7 mouse cellular contexts compared by ENCODE assay signal in genomic region chr9:62522211-62522610, GRCm38 (mm10). TPM values are rescaled to one million over a fixed set of nuclear protein-coding genes. Genes with fewer than 3 reads are reported as not detected.
A peak's percentile ranks its signal among the peaks of the same experiment; 100 is the strongest.
DNase-seq lines count a peak whose midpoint lies in the region; ATAC-seq and TF ChIP-seq lines count a peak whose summit lies in the region.

No protein-coding gene starts in this region.

- H3K27ac ChIP-seq in cortical plate, adult 2 months (ENCODE audit: insufficient read depth, low read length): peak overlapping the region; percentile 91; the same call in 1 of the 2 replicates
- H3K27ac ChIP-seq in liver, embryonic 11.5 days (ENCODE audit: low read depth, low read length): peak overlapping the region; percentile 48
- peak overlapping the region; percentile 58 for H3K27ac ChIP-seq in stomach, embryonic 16.5 days (ENCODE audit: low read length)

- intact Hi-C loops in heart, postnatal 36 days (cut with DNase I): loop anchor here (2.0 kb wide), 1 partner anchor 15 kb away; the partner anchor contains the start of gene Coro2b

- no peak for ATAC-seq in liver, embryonic 11.5 days (replicated peaks; ENCODE audit: low FRiP score)
- ATAC-seq in stomach, embryonic 16.5 days (ENCODE audit: insufficient read depth, low FRiP score): no peak
- ATAC-seq in granulocyte monocyte progenitor cell, adult 5-6 weeks (replicated peaks; ENCODE audit: poor library complexity, severe bottlenecking): no peak

- no peaks in the 10 kb centered on the region for H3K9me3 ChIP-seq in liver, embryonic 11.5 days (ENCODE audit: control insufficient read depth, low read length)
- no peaks in the 10 kb centered on the region for H3K9me3 ChIP-seq in stomach, embryonic 16.5 days (replicated peaks; ENCODE audit: control insufficient read depth, low read length)

- DNase-seq in adrenal gland, postnatal 10 days: peak; percentile 36
- DNase-seq in heart, postnatal 36 days: peak; percentile 52 to 53
- DNase-seq in liver, embryonic 11.5 days (ENCODE audit: low spot score): no peak
- DNase-seq in frontal cortex, postnatal 25 days (ENCODE audit: low spot score in 2 of 2): no peak

- no peak overlapping the region for H3K9ac ChIP-seq in liver, embryonic 11.5 days (ENCODE audit: low read depth, low read length)
- no peak overlapping the region for H3K9ac ChIP-seq in stomach, embryonic 16.5 days (ENCODE audit: low read length)

- no peak for TF ChIP-seq POLR2A in cortical plate, adult 2 months (IDR thresholded peaks at IDR 0.05; ENCODE audit: extremely low read depth, insufficient read depth, low read length)

- H3K36me3 ChIP-seq in liver, embryonic 11.5 days (ENCODE audit: control insufficient read depth, insufficient read depth, low read length): no peaks in the 10 kb centered on the region
- no peaks in the 10 kb centered on the region for H3K36me3 ChIP-seq in stomach, embryonic 16.5 days (ENCODE audit: control insufficient read depth, insufficient read depth, low read length)

- no peak overlapping the region for H3K4me2 ChIP-seq in liver, embryonic 11.5 days
- no peak overlapping the region for H3K4me2 ChIP-seq in stomach, embryonic 16.5 days (ENCODE audit: low read depth, low read length)

- TF ChIP-seq CTCF in cortical plate, adult 2 months (IDR thresholded peaks at IDR 0.05; ENCODE audit: extremely low read depth, insufficient read depth, low read length): no peak

- WGBS in liver, embryonic 11.5 days: 46% methylated on average over 5 of the region's 5 CpGs
- 79% methylated on average over 5 of the region's 5 CpGs for WGBS in stomach, embryonic 16.5 days

- H3K27me3 ChIP-seq in liver, embryonic 11.5 days (replicated peaks; ENCODE audit: control insufficient read depth, insufficient read depth, low read length): peaks cover 4% of the 10 kb centered on the region; the same call in 1 of the 2 replicates
- H3K27me3 ChIP-seq in stomach, embryonic 16.5 days (ENCODE audit: control insufficient read depth, insufficient read depth, low read length): peaks cover 3% of the 10 kb centered on the region; the same call in 1 of the 2 replicates

- H3K4me3 ChIP-seq in cortical plate, adult 2 months (ENCODE audit: insufficient read depth, low read length): no peak overlapping the region
- no peak overlapping the region for H3K4me3 ChIP-seq in liver, embryonic 11.5 days (ENCODE audit: low read depth, low read length)
- no peak overlapping the region for H3K4me3 ChIP-seq in stomach, embryonic 16.5 days (replicated peaks; ENCODE audit: low read length)

- peaks cover 26% of the 10 kb centered on the region for H3K4me1 ChIP-seq in cortical plate, adult 2 months (ENCODE audit: control insufficient read depth, insufficient read depth, low read length)
- peaks cover 23% of the 10 kb centered on the region for H3K4me1 ChIP-seq in liver, embryonic 11.5 days (replicated peaks; ENCODE audit: control insufficient read depth, insufficient read depth, low read length)
- peaks cover 50% of the 10 kb centered on the region for H3K4me1 ChIP-seq in stomach, embryonic 16.5 days (ENCODE audit: control insufficient read depth, insufficient read depth, low read length)

RNA-seq across cellular contexts. Expression of gene Coro2b, which starts 14.6 kb away (rescaled TPM):
- 10 to 100 TPM; 18.1 to 22.3 TPM for total RNA-seq in adrenal gland, postnatal 10 days (2021)
- polyA plus RNA-seq in cortical plate, adult 2 months (2012; rRNA removed): 130 and 131 TPM in 2 replicates
- total RNA-seq in heart, postnatal 36 days (2021): 10 to 100 TPM in 1 of 2 experiments, 1 to 10 TPM in 1; 9.8 to 14.5 TPM
- 4.5 and 4.8 TPM in 2 replicates for polyA plus RNA-seq in liver, embryonic 11.5 days (2014; fragmentation: Nextera tagmentation; extraction: Ambion mirVana)
- polyA plus RNA-seq in stomach, embryonic 16.5 days (2015; fragmentation: Nextera tagmentation; extraction: Ambion mirVana): 9.8 and 10.4 TPM in 2 replicates
- total RNA-seq in granulocyte monocyte progenitor cell, adult 5-6 weeks (2014; fragmentation: Nextera tagmentation): 2.0 TPM in 1 of 2 replicates, not detected in the other
- total RNA-seq in granulocyte monocyte progenitor cell, adult 5-6 weeks (2017): not detected in 2 replicates

Comparison
In these comparisons a context has a peak if more than half of its experiments do, and no peak if none do; other contexts are left out.
1. DNase-seq: peak in adrenal gland, postnatal 10 days (single experiment) and heart, postnatal 36 days (2 of 2); none in liver, embryonic 11.5 days (single experiment) and frontal cortex, postnatal 25 days (0 of 2).
2. Peak in every context shown above with its lines, with median percentiles within 50 percentile points of each other: H3K27ac ChIP-seq.